Mouse (Mus musculus) C3H10T1/2 (cell line): Measurements from ENCODE around the gene Slitrk3. TPM values are rescaled to one million over a fixed set of nuclear protein-coding genes. Genes with fewer than 3 reads are reported as not detected.

Experiments used
- polyA plus RNA-seq, 2 experiments: library from polyadenylated mRNA; unstranded; fragments of >200 nt; fragmentation: generic; extraction: Trizol; gene quantifications; one replicate each; pipeline ENCODE4 v1.2.1; 2012; ENCODE audit warnings: missing spikeins in 2 of 2

Gene Slitrk3
- polyA plus RNA-seq, result not detected

DNA sequence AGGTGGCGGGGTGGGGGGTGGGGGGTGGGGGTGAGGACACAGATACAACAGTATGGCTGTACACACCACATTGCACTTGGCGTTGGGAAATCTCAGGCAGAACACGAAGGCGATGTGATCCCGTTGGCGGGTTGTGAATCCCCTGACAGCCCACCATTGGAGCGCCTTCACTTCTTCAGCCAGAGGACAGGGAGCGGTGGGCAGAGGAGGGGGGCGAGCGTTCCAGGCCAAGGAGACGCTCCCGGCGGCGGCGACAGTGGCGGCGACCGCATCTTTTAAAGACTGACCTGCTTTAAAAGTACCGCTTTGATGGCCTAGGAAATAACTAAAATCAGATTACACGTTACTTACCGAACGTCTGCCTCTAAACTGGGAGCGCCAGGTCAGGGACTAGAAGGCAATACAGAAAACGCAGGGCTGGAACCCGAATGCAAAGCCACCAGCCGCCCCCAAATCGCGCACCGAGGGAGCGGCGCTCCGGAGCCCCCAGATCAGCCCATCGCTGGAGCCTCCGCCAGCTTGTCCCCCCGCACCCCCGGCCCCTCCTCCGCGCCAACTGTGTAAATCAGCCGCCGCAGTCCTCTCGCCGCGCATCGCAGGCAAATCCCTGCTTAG, at the start of gene Slitrk3:
Gene Slitrk3, minus strand, starts transcription at position 607 of the 615 bp plus-strand sequence.

Other genes starting within 250 kb of the Slitrk3 start
- gene Sis, start 89.9 kb downstream of the Slitrk3 start, polyA plus RNA-seq, result not detected